24 mouse cellular contexts compared by ENCODE assay signal in the genomic region with DNA sequence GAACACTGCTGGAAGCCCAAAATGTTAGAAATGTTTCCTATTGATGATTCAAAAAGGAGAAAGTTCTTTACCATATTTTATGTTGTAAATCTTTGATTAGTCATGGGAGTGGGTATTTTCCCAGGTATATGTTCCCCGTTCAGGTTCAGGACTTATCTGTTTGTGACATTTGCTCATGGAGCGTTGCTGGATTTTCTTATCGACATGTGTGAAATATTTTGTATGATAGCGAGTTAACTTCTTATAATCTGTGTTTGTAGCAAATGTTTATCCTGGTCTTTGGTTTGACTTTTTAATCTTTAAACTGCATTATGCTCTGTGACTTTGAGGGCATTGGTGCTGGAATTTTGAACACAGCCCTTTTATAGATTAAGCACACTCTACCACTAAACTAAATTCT.
"Had no signal": no experiment of that assay in that cellular context is flagged by ENCODE, and none has a peak within 500 bp of the region (broad histone marks: within the 10 kb centered on the region; RNA-seq: fewer than 3 reads in every experiment).

No protein-coding gene starts in this region.

- H3K9ac ChIP-seq: heart, embryonic 12.5 days; hindbrain, embryonic 12.5 days; hindbrain, embryonic 14.5 days; intestine, embryonic 15.5 days; limb, embryonic 12.5 days had no signal

- H3K9me3 ChIP-seq: heart, embryonic 10.5 days; hindbrain, embryonic 10.5 days; intestine, embryonic 15.5 days; limb, embryonic 10.5 days had no signal

- ATAC-seq: hindbrain, embryonic 16.5 days; inflammation-experienced regulatory T-cells, adult 6 months; intestine, embryonic 15.5 days; intestine, postnatal 0 days had no signal

- H3K27me3 ChIP-seq: heart, embryonic 12.5 days; hindbrain, embryonic 12.5 days; intestine, embryonic 15.5 days; limb, embryonic 12.5 days had no signal

- H3K27ac ChIP-seq: gastrocnemius, adult 2 months; heart, embryonic 10.5 days; hindbrain, embryonic 10.5 days; hindbrain, embryonic 12.5 days; hindbrain, embryonic 14.5 days; intestine, embryonic 15.5 days; layer of hippocampus, adult 2 months; left cerebral cortex, adult 2 months; limb, embryonic 10.5 days; limb, embryonic 12.5 days had no signal

- H3K4me1 ChIP-seq: heart, embryonic 10.5 days; heart, embryonic 12.5 days; hindbrain, embryonic 12.5 days; intestine, embryonic 15.5 days; limb, embryonic 10.5 days; limb, embryonic 12.5 days had no signal

- DNase-seq: gastrocnemius, adult 2 months; gastrocnemius, postnatal 10 days; gastrocnemius, postnatal 25 days; heart, adult 18-20 months; heart, postnatal 10 days; heart, postnatal 4 days; kidney, adult 18-20 months; kidney, adult 8-10 months; kidney, postnatal 10 days; kidney, postnatal 25 days; kidney, postnatal 4 days had no signal

- H3K36me3 ChIP-seq: heart, embryonic 10.5 days; heart, embryonic 12.5 days; hindbrain, embryonic 10.5 days; hindbrain, embryonic 12.5 days; intestine, embryonic 15.5 days; limb, embryonic 10.5 days; limb, embryonic 12.5 days had no signal

- H3K4me2 ChIP-seq: heart, embryonic 12.5 days; hindbrain, embryonic 12.5 days; hindbrain, embryonic 14.5 days; intestine, embryonic 15.5 days; limb, embryonic 12.5 days had no signal

- H3K4me3 ChIP-seq: gastrocnemius, adult 2 months; heart, embryonic 10.5 days; heart, embryonic 12.5 days; hindbrain, embryonic 10.5 days; hindbrain, embryonic 12.5 days; intestine, embryonic 15.5 days; layer of hippocampus, adult 2 months; left cerebral cortex, adult 2 months; limb, embryonic 10.5 days; limb, embryonic 12.5 days had no signal
